Mouse (Mus musculus): Measurements from ENCODE around the gene Atg5. TPM values are rescaled to one million over a fixed set of nuclear protein-coding genes. Genes with fewer than 3 reads are reported as not detected.
A peak's percentile ranks its signal among the peaks of the same experiment; 100 is the strongest.

Atg5 gene
- polyA plus RNA-seq, 1 experiment from 2014 or later, result 26.5 TPM

- no peaks in the 10 kb centered on the region for H3K27me3 ChIP-seq
- no peak overlapping the region for H3K9ac ChIP-seq
- no peak for ATAC-seq (ENCODE audit: low read depth)
- H3K4me1 ChIP-seq (replicated peaks), result peaks cover 7% of the 10 kb centered on the region
- no peak overlapping the region for H3K4me3 ChIP-seq (replicated peaks)
- no peaks in the 10 kb centered on the region for H3K36me3 ChIP-seq
- no peak overlapping the region for H3K27ac ChIP-seq
- H3K4me2 ChIP-seq, result no peak overlapping the region
- no peak for DNase-seq
- no peaks in the 10 kb centered on the region for H3K9me3 ChIP-seq (replicated peaks)
- 36% methylated on average over 12 of the region's 12 CpGs for WGBS (ENCODE audit: insufficient replicate concordance)
Measured at GRCm38 (mm10) chr10:44391509-44392290, 123.5 kb downstream of the Atg5 start.

GRCm38 (mm10) chr10:44392855-44393254, 124.7 kb downstream of the Atg5 start:
- no peak for ATAC-seq (ENCODE audit: low read depth)
- Histone ChIP-seq H3K36me3 (no peaks in the 10 kb centered on the region), H3K4me3 (replicated peaks) (no peak overlapping the region), H3K9ac (no peak overlapping the region), H3K9me3 (replicated peaks) (no peaks in the 10 kb centered on the region), H3K4me2 (no peak overlapping the region), H3K4me1 (replicated peaks) (peaks cover 7% of the 10 kb centered on the region), H3K27me3 (no peaks in the 10 kb centered on the region), H3K27ac (no peak overlapping the region)
- WGBS (ENCODE audit: insufficient replicate concordance), result 75% methylated on average over 8 of the region's 8 CpGs
- no peak for DNase-seq

- ATAC-seq (ENCODE audit: low read depth), result no peak
- no peak for DNase-seq
Measured at GRCm38 (mm10) chr10:44400119-44400518, 132.0 kb downstream of the Atg5 start.

GRCm38 (mm10) chr10:44400602-44401001, 132.4 kb downstream of the Atg5 start:
- 67% methylated on average over 13 of the region's 13 CpGs for WGBS (ENCODE audit: insufficient replicate concordance)
- DNase-seq, result no peak
- no peak overlapping the region for H3K9ac ChIP-seq

More at GRCm38 (mm10) chr10:44400119-44400518, 132.0 kb downstream of the Atg5 start:
- H3K9ac ChIP-seq, result no peak overlapping the region
- H3K4me1 ChIP-seq (replicated peaks), result no peaks in the 10 kb centered on the region
- no peak overlapping the region for H3K4me3 ChIP-seq (replicated peaks)
- no peak overlapping the region for H3K27ac ChIP-seq
- no peaks in the 10 kb centered on the region for H3K9me3 ChIP-seq (replicated peaks)
- peaks cover 2% of the 10 kb centered on the region; the same call in 1 of the 2 replicates for H3K27me3 ChIP-seq
- 55% methylated on average over 3 of the region's 3 CpGs for WGBS (ENCODE audit: insufficient replicate concordance)
- H3K4me2 ChIP-seq, result no peak overlapping the region
- H3K36me3 ChIP-seq, result no peaks in the 10 kb centered on the region

GRCm38 (mm10) chr10:44401600-44401999, 133.4 kb downstream of the Atg5 start:
- H3K4me1 ChIP-seq (replicated peaks), result no peaks in the 10 kb centered on the region
- peaks cover 2% of the 10 kb centered on the region; the same call in 1 of the 2 replicates for H3K27me3 ChIP-seq
- H3K4me3 ChIP-seq (replicated peaks), result no peak overlapping the region
- DNase-seq, result no peak
- H3K27ac ChIP-seq, result no peak overlapping the region
- H3K4me2 ChIP-seq, result no peak overlapping the region
- H3K36me3 ChIP-seq, result no peaks in the 10 kb centered on the region
- WGBS (ENCODE audit: insufficient replicate concordance), result 79% methylated on average over 10 of the region's 10 CpGs
- no peak overlapping the region for H3K9ac ChIP-seq
- no peak for ATAC-seq (ENCODE audit: low read depth)
- no peaks in the 10 kb centered on the region for H3K9me3 ChIP-seq (replicated peaks)

More at GRCm38 (mm10) chr10:44400602-44401001, 132.4 kb downstream of the Atg5 start:
- H3K4me2 ChIP-seq, result no peak overlapping the region
- H3K27me3 ChIP-seq, result peaks cover 2% of the 10 kb centered on the region; the same call in 1 of the 2 replicates
- H3K27ac ChIP-seq, result no peak overlapping the region
- H3K4me1 ChIP-seq (replicated peaks), result no peaks in the 10 kb centered on the region
- H3K4me3 ChIP-seq (replicated peaks), result no peak overlapping the region
- no peak for ATAC-seq (ENCODE audit: low read depth)
- H3K36me3 ChIP-seq, result no peaks in the 10 kb centered on the region
- H3K9me3 ChIP-seq (replicated peaks), result no peaks in the 10 kb centered on the region

- Histone ChIP-seq H3K9ac (no peak overlapping the region), H3K9me3 (replicated peaks) (no peaks in the 10 kb centered on the region), H3K27ac (no peak overlapping the region), H3K4me2 (no peak overlapping the region), H3K4me1 (replicated peaks) (no peaks in the 10 kb centered on the region), H3K27me3 (peaks cover 2% of the 10 kb centered on the region; the same call in 1 of the 2 replicates), H3K4me3 (replicated peaks) (no peak overlapping the region), H3K36me3 (no peaks in the 10 kb centered on the region)
- WGBS (ENCODE audit: insufficient replicate concordance), result 46% methylated on average over 7 of the region's 7 CpGs
- no peak for DNase-seq
- ATAC-seq (ENCODE audit: low read depth), result no peak
Measured at GRCm38 (mm10) chr10:44403415-44403814, 135.3 kb downstream of the Atg5 start.

GRCm38 (mm10) chr10:44409054-44409453, 140.9 kb downstream of the Atg5 start:
- H3K27ac ChIP-seq, result no peak overlapping the region
- no peaks in the 10 kb centered on the region for H3K36me3 ChIP-seq
- H3K4me1 ChIP-seq (replicated peaks), result no peaks in the 10 kb centered on the region
- H3K9me3 ChIP-seq (replicated peaks), result no peaks in the 10 kb centered on the region
- H3K9ac ChIP-seq, result no peak overlapping the region
- H3K4me3 ChIP-seq (replicated peaks), result no peak overlapping the region
- 64% methylated on average over 10 of the region's 10 CpGs for WGBS (ENCODE audit: insufficient replicate concordance)
- ATAC-seq (ENCODE audit: low read depth) (no peak), DNase-seq (no peak)
- H3K27me3 ChIP-seq, result no peaks in the 10 kb centered on the region
- no peak overlapping the region for H3K4me2 ChIP-seq

GRCm38 (mm10) chr10:44409958-44410357, 141.8 kb downstream of the Atg5 start:
- no peak overlapping the region for H3K4me3 ChIP-seq (replicated peaks)
- no peaks in the 10 kb centered on the region for H3K27me3 ChIP-seq
- no peak overlapping the region for H3K4me2 ChIP-seq
- H3K36me3 ChIP-seq, result no peaks in the 10 kb centered on the region
- H3K4me1 ChIP-seq (replicated peaks), result no peaks in the 10 kb centered on the region
- H3K27ac ChIP-seq, result no peak overlapping the region
- no peaks in the 10 kb centered on the region for H3K9me3 ChIP-seq (replicated peaks)
- 40% methylated on average over 11 of the region's 11 CpGs for WGBS (ENCODE audit: insufficient replicate concordance)
- no peak for DNase-seq
- no peak overlapping the region for H3K9ac ChIP-seq
- ATAC-seq (ENCODE audit: low read depth), result no peak

MicroRNAs within 50 kb of the gene (microRNA counts, 519-probe panel; counts per million panel counts)
- microRNA mmu-miR-1929, result 114 counts per million

Small RNA genes lying within 50 kb of the gene (microRNA-seq; reads per million reads assigned to microRNA genes)
- 4.1 reads per million, percentile 9 among the genes with 10 or more reads in this experiment for gene Mir1929

Other genes starting within 250 kb of the Atg5 start
- gene Crybg1, start 119.5 kb upstream of the Atg5 start, polyA plus RNA-seq (2015; fragmentation: Nextera tagmentation; extraction: Ambion mirVana), result 0.24 and 0.27 TPM in 2 replicates

Measured in liver, embryonic 13.5 days (tissue).